Mouse (Mus musculus) thymus, adult 18-20 months (tissue): Measurements from ENCODE around the gene Batf3.

Experiments
- DNase-seq, 2 experiments: peaks; one replicate each; pipeline ENCODE4 v3.0.0; 2022; ENCODE audit warnings: mixed read lengths in 2 of 2

Gene Batf3

GRCm38 (mm10) chr1:191097802-191098747 lies at the start of gene Batf3:
Gene Batf3, plus strand, starts transcription at chr1:191097847.
- no peak for DNase-seq

DNA sequence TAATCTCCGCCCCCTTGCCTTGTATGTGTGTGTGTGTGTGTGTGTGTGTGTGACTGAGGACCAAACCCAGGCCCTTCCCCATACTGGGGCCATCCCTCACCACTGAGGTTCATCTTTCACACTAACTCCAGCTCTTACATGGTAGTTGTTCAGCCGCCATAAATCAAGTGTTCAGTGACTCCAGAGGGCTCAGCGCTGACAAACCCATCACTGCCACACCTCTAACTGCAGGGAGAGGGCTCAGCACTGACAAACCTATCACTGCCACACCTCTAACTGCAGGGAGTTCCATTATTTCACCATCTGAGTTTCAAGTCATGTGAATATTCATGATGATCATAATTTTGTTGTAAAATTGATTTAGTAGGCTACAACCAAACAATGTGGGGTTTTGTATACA lies 44.1 kb upstream of the Batf3 start:
- no peak for DNase-seq

- no peak for DNase-seq
Measured at GRCm38 (mm10) chr1:191054870-191055532, 42.6 kb upstream of the Batf3 start.

DNA sequence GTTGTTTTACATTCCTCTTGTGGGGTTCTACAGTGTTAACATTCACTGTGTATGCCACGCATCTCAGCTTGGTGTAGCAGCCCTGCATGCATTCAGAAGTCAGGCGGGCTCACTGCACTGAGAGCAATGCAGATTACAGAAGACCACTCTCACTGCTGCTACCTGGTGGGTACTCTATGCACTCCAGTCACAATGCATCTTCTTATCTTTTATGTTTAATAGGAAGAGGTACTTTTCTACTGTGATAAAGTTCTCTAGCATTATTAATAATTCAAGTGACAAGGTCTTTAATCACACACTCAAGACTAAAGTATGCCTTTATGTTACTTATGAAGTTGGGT lies 42.1 kb upstream of the Batf3 start:
- DNase-seq, result no peak

- DNase-seq, result no peak
Measured at GRCm38 (mm10) chr1:191057461-191057860, 40.2 kb upstream of the Batf3 start.

DNA sequence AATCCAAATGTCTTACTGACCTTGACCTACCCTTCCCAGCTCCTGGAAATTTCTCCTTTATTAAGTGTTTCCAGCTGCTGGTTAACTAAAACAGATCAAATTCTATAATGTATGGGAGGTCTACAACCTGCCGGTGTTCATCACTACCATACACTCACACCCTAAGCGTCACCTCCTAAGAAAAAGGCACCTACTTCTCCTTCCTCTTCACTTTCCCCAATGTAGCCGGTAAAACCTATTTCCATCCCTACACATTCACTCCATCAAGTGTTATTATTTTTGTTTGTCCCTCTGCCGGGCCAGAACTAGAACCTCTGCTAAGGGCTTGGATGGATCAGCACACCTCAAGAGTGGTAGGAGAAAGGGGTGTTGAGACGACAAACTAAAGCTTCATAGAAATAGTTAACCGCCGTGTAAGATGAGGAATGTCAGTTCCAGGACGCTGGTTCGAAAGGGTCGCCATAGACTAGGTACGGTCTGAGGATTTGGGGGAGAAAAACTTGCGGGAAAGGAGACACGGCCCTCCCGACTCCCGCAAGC lies 35.3 kb upstream of the Batf3 start:
- no peak for DNase-seq

DNA sequence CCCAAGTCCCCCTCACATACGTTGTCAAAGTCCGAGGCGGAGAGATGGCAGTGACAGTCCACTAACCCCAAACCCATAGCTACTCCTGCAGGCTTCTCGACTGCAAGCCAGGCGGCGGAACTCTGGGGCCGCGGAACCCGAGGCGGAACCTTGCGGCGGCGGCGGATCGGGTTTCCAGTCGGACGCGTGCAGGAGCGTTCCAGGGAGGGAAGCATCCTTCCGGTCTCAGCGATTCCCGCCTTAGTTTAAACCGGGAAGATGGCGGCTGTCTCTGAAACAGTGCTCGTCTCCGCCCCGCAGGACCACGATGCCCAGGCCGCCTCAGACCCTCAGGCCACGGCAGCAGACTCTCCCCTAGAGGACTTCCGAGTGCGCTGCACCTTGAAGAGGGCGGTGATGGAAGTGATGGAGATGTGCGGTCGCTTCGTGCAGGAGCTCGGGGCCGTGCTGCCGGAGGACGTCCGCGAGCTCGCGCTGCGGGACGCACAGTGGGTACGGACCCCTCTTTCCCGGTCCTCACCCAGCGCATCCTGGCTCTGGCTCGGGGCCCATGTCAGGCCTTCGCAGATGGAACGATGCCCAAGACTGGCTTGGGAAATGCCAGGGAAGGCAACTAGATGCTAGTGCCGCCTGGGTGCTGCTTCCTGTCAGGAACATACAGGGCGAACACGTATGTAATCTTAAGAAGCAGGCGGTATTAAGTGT lies 34.7 kb upstream of the Batf3 start, which contains the start of the genes Tatdn3 and Nsl1:
Gene Tatdn3, minus strand, starts transcription at position 152 of the 705 bp plus-strand sequence.
Gene Nsl1, plus strand, starts transcription at position 232 of the 705 bp plus-strand sequence.
- peak; percentile 75 to 79 for DNase-seq

DNA sequence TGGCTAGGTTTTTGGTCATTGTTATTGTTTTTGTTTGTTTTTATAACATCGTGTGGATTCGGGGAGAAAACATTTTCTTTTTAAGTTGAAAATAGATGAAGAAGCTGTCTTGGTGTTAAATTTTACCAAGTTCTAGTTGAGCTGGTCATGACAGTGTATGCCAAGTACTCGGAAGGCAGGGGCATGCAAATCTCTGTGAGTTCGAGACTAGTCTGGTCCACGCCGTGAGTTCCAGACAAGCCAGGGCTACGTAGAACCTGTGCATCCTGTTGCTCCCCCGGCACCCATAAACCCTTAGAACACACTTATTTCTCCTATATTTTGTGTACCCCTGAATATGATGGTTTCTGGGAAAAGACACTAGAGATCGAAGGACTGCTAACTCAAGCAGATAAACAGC lies 33.9 kb upstream of the Batf3 start:
- no peak for DNase-seq

- DNase-seq, result no peak
Measured at GRCm38 (mm10) chr1:191064535-191064934, 33.1 kb upstream of the Batf3 start.

- no peak for DNase-seq
Measured at GRCm38 (mm10) chr1:191065188-191065587, 32.5 kb upstream of the Batf3 start.

DNA sequence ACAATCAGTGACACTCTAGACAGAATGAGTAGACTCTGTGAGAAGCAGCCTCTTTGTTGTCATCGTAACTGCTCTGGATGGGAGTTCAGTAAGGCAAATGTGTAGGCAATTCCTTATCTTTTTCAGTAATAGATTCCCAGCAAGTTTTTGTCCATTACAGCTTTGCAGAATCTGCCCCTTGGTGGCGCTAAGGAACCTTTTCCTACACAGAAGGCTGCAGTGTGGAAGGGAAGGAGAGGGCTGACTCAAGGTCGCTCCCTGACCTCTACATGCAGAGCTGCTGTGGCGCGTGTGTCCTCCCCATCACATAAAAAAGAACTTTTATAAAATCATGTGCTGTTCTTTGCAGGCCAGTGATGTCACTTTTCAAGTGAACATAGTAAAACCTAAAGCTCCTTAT lies 29.3 kb upstream of the Batf3 start:
- no peak for DNase-seq

DNA sequence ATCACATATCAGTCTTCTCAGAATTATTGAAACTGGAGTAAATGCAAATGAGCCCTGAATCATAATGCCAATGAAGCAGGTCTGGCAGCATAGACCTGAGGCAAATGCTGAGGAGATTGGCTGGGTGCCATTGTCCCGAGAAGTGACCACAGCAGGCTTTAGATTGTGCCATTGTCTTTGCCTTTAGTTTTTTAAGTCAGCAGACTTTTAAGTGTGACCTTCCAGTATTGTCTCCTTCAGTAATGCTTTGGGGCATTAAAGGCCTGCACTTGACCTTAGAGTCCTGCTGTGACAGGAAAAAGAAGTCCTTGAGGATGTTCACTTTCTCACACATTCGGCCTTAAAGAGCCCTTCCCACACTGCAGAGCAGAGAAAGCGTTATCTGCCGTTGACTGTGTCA lies 27.4 kb upstream of the Batf3 start:
- no peak for DNase-seq

GRCm38 (mm10) chr1:191071613-191072012 lies 26.0 kb upstream of the Batf3 start:
- no peak for DNase-seq

- DNase-seq, result no peak
Measured at GRCm38 (mm10) chr1:191072329-191072913, 25.2 kb upstream of the Batf3 start.

DNA sequence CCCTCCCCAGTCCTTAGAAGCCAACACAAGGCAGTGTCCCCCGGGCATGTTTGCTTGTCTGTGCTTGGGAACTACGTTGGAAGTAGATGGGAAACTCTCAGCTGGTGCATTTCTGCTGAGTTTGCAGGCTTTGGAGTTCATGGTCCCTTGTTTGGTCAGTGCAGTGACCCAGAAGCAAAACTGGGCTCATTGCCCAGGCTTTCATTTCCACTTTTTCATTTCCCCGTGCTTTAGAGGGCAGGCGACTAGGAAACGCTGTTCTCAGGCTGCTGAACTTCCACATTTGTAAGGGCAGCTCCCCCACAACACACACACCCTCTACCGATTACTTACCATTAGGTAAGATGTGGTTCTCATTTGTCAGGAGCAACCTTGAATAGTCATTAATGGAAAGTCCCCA lies 24.6 kb upstream of the Batf3 start:
- no peak for DNase-seq

GRCm38 (mm10) chr1:191073486-191073885 lies 24.2 kb upstream of the Batf3 start:
- no peak for DNase-seq

GRCm38 (mm10) chr1:191075199-191075883 lies 22.3 kb upstream of the Batf3 start:
- DNase-seq, result no peak

- DNase-seq, result no peak
Measured at GRCm38 (mm10) chr1:191083230-191083629, 14.4 kb upstream of the Batf3 start.

GRCm38 (mm10) chr1:191084951-191085559 lies 12.6 kb upstream of the Batf3 start:
- no peak for DNase-seq

- DNase-seq, result no peak
Measured at GRCm38 (mm10) chr1:191085597-191085996, 12.1 kb upstream of the Batf3 start.

GRCm38 (mm10) chr1:191086304-191086878 lies 11.3 kb upstream of the Batf3 start:
- no peak for DNase-seq
